Mouse (Mus musculus) E14TG2a.4 (cell line): ENCODE data around the gene Mmp15.

Source experiments
- H3K27me3 ChIP-seq: 2 replicates; pipeline ENCODE4 v1.6.1; 2014; ENCODE audit warnings: low read length, control low read depth; ENCODE audit not compliant: insufficient read depth
- H3K36me3 ChIP-seq: 2 replicates; pipeline ENCODE4 v1.6.1; 2014; ENCODE audit warnings: low read length, control low read depth; ENCODE audit not compliant: insufficient read depth
- H3K4me1 ChIP-seq: replicated peaks from 2 replicates; pipeline ENCODE4 v1.6.1; 2014; ENCODE audit warnings: low read depth, low read length, control low read depth
- H3K4me3 ChIP-seq: replicated peaks from 2 replicates; pipeline ENCODE4 v1.5.1; 2014; ENCODE audit warnings: mild to moderate bottlenecking, low read length
- H3K9me3 ChIP-seq: 2 replicates; pipeline ENCODE4 v1.6.1; 2014; ENCODE audit warnings: low read length, control low read depth
- CTCF ChIP-seq: conservative IDR thresholded peaks from 2 replicates; pipeline ENCODE4 v1.5.1; 2014; ENCODE audit warnings: low read length
- NANOG ChIP-seq: IDR thresholded peaks from 2 replicates; pipeline ENCODE4 v1.6.1; 2014; ENCODE audit warnings: borderline replicate concordance, low read length, mixed read lengths
- POU5F1 ChIP-seq: IDR thresholded peaks from 2 replicates; pipeline ENCODE4 v1.6.1; 2014; ENCODE audit warnings: low read length, borderline replicate concordance

Gene Mmp15

GRCm38 (mm10) chr8:95352151-95352870, at the start of gene Mmp15:
Gene Mmp15 (plus strand): TSS chr8:95352268.
- H3K9me3 ChIP-seq = no peaks in the 10 kb centered on the region
- no peaks in the 10 kb centered on the region for H3K36me3 ChIP-seq
- peak within 1 kb of the TSS; percentile 93 for H3K4me3 ChIP-seq
- TF ChIP-seq NANOG = no peak
- peaks cover 77% of the 10 kb centered on the region for H3K27me3 ChIP-seq
- H3K4me1 ChIP-seq = peaks cover 45% of the 10 kb centered on the region

GRCm38 (mm10) chr8:95302410-95302809, 49.7 kb upstream of the Mmp15 start:
- Histone ChIP-seq H3K4me1 (no peaks in the 10 kb centered on the region), H3K9me3 (0 out of 2 replicates have a peak, but pooled peaks cover 3% of the 10 kb centered on the region), H3K36me3 (no peaks in the 10 kb centered on the region), H3K4me3 (no peak overlapping the region), H3K27me3 (peaks cover 4% of the 10 kb centered on the region; the same call in 1 of the 2 replicates)
- TF ChIP-seq NANOG (no peak), CTCF (peak; percentile 58)

GRCm38 (mm10) chr8:95305526-95305925, 46.5 kb upstream of the Mmp15 start:
- no peak overlapping the region for H3K4me3 ChIP-seq
- no peaks in the 10 kb centered on the region for H3K36me3 ChIP-seq
- H3K9me3 ChIP-seq = no peaks in the 10 kb centered on the region
- H3K4me1 ChIP-seq = peaks cover 8% of the 10 kb centered on the region
- no peaks in the 10 kb centered on the region for H3K27me3 ChIP-seq
- TF ChIP-seq NANOG (no peak), POU5F1 (no peak), CTCF (no peak)

- Histone ChIP-seq H3K27me3 (no peaks in the 10 kb centered on the region), H3K4me3 (no peak within 1 kb of the TSS), H3K36me3 (no peaks in the 10 kb centered on the region), H3K9me3 (no peaks in the 10 kb centered on the region), H3K4me1 (peaks cover 12% of the 10 kb centered on the region)
- TF ChIP-seq POU5F1 (no peak), NANOG (no peak), CTCF (no peak)
Observed at GRCm38 (mm10) chr8:95306431-95306830, 45.6 kb upstream of the Mmp15 start, which contains the start of gene Cngb1. Gene Cngb1 (minus strand): TSS chr8:95306585.

- Histone ChIP-seq H3K36me3 (no peaks in the 10 kb centered on the region), H3K4me3 (0 out of 2 replicates have a peak within 1 kb of the TSS, but pooled peaks have one; percentile 1), H3K27me3 (peaks cover 11% of the 10 kb centered on the region), H3K4me1 (peaks cover 22% of the 10 kb centered on the region), H3K9me3 (no peaks in the 10 kb centered on the region)
- TF ChIP-seq CTCF (no peak), NANOG (no peak), POU5F1 (peak; percentile 58; the same call in 1 of the 2 replicates)
Observed at GRCm38 (mm10) chr8:95310342-95310970, 41.6 kb upstream of the Mmp15 start, which contains the start of gene Tepp. Gene Tepp (plus strand): TSS chr8:95310566.

GRCm38 (mm10) chr8:95312836-95313235, 39.2 kb upstream of the Mmp15 start:
- H3K9me3 ChIP-seq = no peaks in the 10 kb centered on the region

GRCm38 (mm10) chr8:95313857-95314256, 38.2 kb upstream of the Mmp15 start:
- Histone ChIP-seq H3K4me3 (no peak overlapping the region), H3K36me3 (no peaks in the 10 kb centered on the region), H3K27me3 (peaks cover 25% of the 10 kb centered on the region), H3K4me1 (peaks cover 22% of the 10 kb centered on the region), H3K9me3 (no peaks in the 10 kb centered on the region)
- no peak for TF ChIP-seq NANOG
- no peak for TF ChIP-seq POU5F1
- no peak for TF ChIP-seq CTCF

More at GRCm38 (mm10) chr8:95312836-95313235, 39.2 kb upstream of the Mmp15 start:
- Histone ChIP-seq H3K4me3 (peak overlapping the region; percentile 43; the same call in 1 of the 2 replicates), H3K36me3 (no peaks in the 10 kb centered on the region), H3K4me1 (peaks cover 22% of the 10 kb centered on the region), H3K27me3 (peaks cover 16% of the 10 kb centered on the region)
- peak; percentile 52 for TF ChIP-seq CTCF
- TF ChIP-seq POU5F1 = no peak

- Histone ChIP-seq H3K27me3 (peaks cover 33% of the 10 kb centered on the region), H3K4me1 (peaks cover 22% of the 10 kb centered on the region), H3K36me3 (no peaks in the 10 kb centered on the region), H3K9me3 (no peaks in the 10 kb centered on the region), H3K4me3 (no peak overlapping the region)
- no peak for TF ChIP-seq NANOG
- no peak for TF ChIP-seq POU5F1
- TF ChIP-seq CTCF = no peak
Observed at GRCm38 (mm10) chr8:95314707-95315106, 37.4 kb upstream of the Mmp15 start.
